Mouse (Mus musculus) CD4-positive, CD25-positive, alpha-beta regulatory T cell, adult 4 months (primary cell): ENCODE data around the gene Cep131. TPM values are rescaled to one million over a fixed set of nuclear protein-coding genes. Genes with fewer than 3 reads are reported as not detected.

Source experiments
- ATAC-seq: one replicate; pipeline ENCODE4 v1.8.0; 2017
- polyA plus RNA-seq, 2 experiments: library from polyadenylated mRNA; unstranded; fragments of 100-300 nt; shearing (Covaris generic); gene quantifications; one replicate each; pipeline ENCODE4 v1.2.1; 2017

The Cep131 gene
- polyA plus RNA-seq, 2 experiments from 2014 or later = 0.47 TPM; not detected in 1

- no peak for ATAC-seq
These were observed 38.4 kb downstream of the Cep131 start for GRCm38 (mm10) chr11:120048252-120048556.

- ATAC-seq = no peak
These were observed 38.9 kb downstream of the Cep131 start for GRCm38 (mm10) chr11:120047531-120048251.

GRCm38 (mm10) chr11:120046553-120047191 is 40.0 kb downstream of the Cep131 start, which contains the start of gene Aatk:
TSS of gene Aatk (minus strand) at chr11:120047167.
- ATAC-seq = no peak

GRCm38 (mm10) chr11:120045839-120046552 is 40.6 kb downstream of the Cep131 start:
- ATAC-seq = no peak

GRCm38 (mm10) chr11:120045341-120045740 is 41.3 kb downstream of the Cep131 start:
- ATAC-seq = no peak

GRCm38 (mm10) chr11:120042141-120042838 is 44.3 kb downstream of the Cep131 start:
- ATAC-seq = no peak

GRCm38 (mm10) chr11:120041191-120042123 is 45.2 kb downstream of the Cep131 start:
- no peak for ATAC-seq

GRCm38 (mm10) chr11:120040440-120040839 is 46.2 kb downstream of the Cep131 start:
- ATAC-seq = no peak

GRCm38 (mm10) chr11:120039581-120039980 is 47.0 kb downstream of the Cep131 start:
- no peak for ATAC-seq

GRCm38 (mm10) chr11:120034762-120035161 is 51.9 kb downstream of the Cep131 start:
- ATAC-seq = no peak

- ATAC-seq = no peak
These were observed 52.3 kb downstream of the Cep131 start for GRCm38 (mm10) chr11:120034306-120034705.

- ATAC-seq = no peak
These were observed 53.2 kb downstream of the Cep131 start for GRCm38 (mm10) chr11:120033473-120033872.

- no peak for ATAC-seq
These were observed 54.6 kb downstream of the Cep131 start for GRCm38 (mm10) chr11:120032052-120032451.

GRCm38 (mm10) chr11:120030145-120030901 is 56.3 kb downstream of the Cep131 start:
- no peak for ATAC-seq

GRCm38 (mm10) chr11:120029431-120030144 is 57.0 kb downstream of the Cep131 start:
- no peak for ATAC-seq

GRCm38 (mm10) chr11:120028319-120029092 is 58.1 kb downstream of the Cep131 start:
- ATAC-seq = no peak

GRCm38 (mm10) chr11:120026941-120027340 is 59.7 kb downstream of the Cep131 start:
- no peak for ATAC-seq

- ATAC-seq = no peak
These were observed 63.8 kb downstream of the Cep131 start for GRCm38 (mm10) chr11:120022841-120023240.

- ATAC-seq = no peak
These were observed 64.4 kb downstream of the Cep131 start for GRCm38 (mm10) chr11:120022216-120022615.

GRCm38 (mm10) chr11:120021367-120021766 is 65.3 kb downstream of the Cep131 start:
- no peak for ATAC-seq
